Mouse (Mus musculus): ENCODE results near the gene Rasgef1b.

GRCm38 (mm10) chr5:99223869-99224498 lies 504.9 kb downstream of the Rasgef1b start:
- TF ChIP-seq CTCF (IDR thresholded peaks at IDR 0.05; ENCODE audit: extremely low read depth, insufficient read depth, low read length) (no peak), POLR2A (IDR thresholded peaks at IDR 0.05; ENCODE audit: extremely low read depth, insufficient read depth, low read length) (no peak)

Data from cortical plate, adult 2 months (tissue).